Mouse (Mus musculus) kidney, adult 2 months (tissue): ENCODE measurements around the gene Fkbp5.

Experiments
- CTCF ChIP-seq: fragments of 200-500 bp; conservative IDR thresholded peaks from 2 replicates; pipeline ENCODE4 v1.5.1; 2011; ENCODE audit warnings: low read depth, mild to moderate bottlenecking, control low read depth, low read length, moderate library complexity, mixed read lengths; ENCODE audit not compliant: insufficient read depth, insufficient read length
- POLR2A ChIP-seq: fragments of 200-500 bp; IDR thresholded peaks from one replicate; pipeline ENCODE4 v1.6.1; 2011; ENCODE audit warnings: low read depth, low read length, control low read depth

- no peak for TF ChIP-seq CTCF
- TF ChIP-seq POLR2A = no peak
Measured at GRCm38 (mm10) chr17:28445886-28446819, 71.2 kb downstream of the Fkbp5 start.
